9 mouse cellular contexts compared by ENCODE assay signal in the genomic region with DNA sequence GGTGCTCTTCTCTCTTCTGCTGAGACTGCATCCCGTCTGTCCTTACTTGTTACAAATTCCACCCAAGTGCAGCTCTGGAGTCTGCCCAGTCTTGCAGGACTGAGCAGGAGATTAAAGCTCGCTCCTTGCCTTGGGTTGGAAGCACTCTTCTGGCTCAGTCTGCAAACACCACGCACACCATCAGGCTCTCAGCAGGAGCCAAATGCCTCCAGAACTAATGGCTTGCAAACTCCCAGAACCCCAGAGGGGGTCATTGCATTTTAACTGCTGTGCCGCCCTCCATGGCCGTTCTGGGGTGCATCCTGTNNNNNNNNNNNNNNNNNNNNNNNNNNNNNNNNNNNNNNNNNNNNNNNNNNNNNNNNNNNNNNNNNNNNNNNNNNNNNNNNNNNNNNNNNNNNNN.
DNase-seq lines count a peak whose midpoint lies in the region; ATAC-seq lines count a peak whose summit lies in the region.
"Had no signal": no experiment of that assay in that cellular context is flagged by ENCODE, and none has a peak within 500 bp of the region (broad histone marks: within the 10 kb centered on the region; RNA-seq: fewer than 3 reads in every experiment).

No protein-coding gene starts in this region.

- no peak overlapping the region; the same call in 1 of the 2 replicates for H3K27ac ChIP-seq in hindbrain, embryonic 12.5 days
- H3K27ac ChIP-seq in hindbrain, embryonic 11.5 days (ENCODE audit: low read depth, low read length): no peak overlapping the region
- H3K27ac ChIP-seq in hindbrain, embryonic 14.5 days: no peak overlapping the region
- peak overlapping the region; percentile 6; the same call in 1 of the 2 replicates for H3K27ac ChIP-seq in midbrain, embryonic 13.5 days
- H3K27ac ChIP-seq: liver, embryonic 14.5 days had no signal

- no peaks in the 10 kb centered on the region for H3K36me3 ChIP-seq in hindbrain, embryonic 12.5 days
- no peaks in the 10 kb centered on the region for H3K36me3 ChIP-seq in hindbrain, embryonic 11.5 days (ENCODE audit: control insufficient read depth, insufficient read depth, low read length)
- H3K36me3 ChIP-seq in hindbrain, embryonic 14.5 days (replicated peaks; ENCODE audit: control insufficient read depth, insufficient read depth): no peaks in the 10 kb centered on the region
- H3K36me3 ChIP-seq in midbrain, embryonic 13.5 days: no peaks in the 10 kb centered on the region

- H3K4me3 ChIP-seq in hindbrain, embryonic 12.5 days: no peak overlapping the region
- H3K4me3 ChIP-seq in hindbrain, embryonic 11.5 days (ENCODE audit: low read depth, low read length): no peak overlapping the region
- no peak overlapping the region for H3K4me3 ChIP-seq in hindbrain, embryonic 14.5 days (replicated peaks; ENCODE audit: low read length)
- H3K4me3 ChIP-seq in midbrain, embryonic 13.5 days (replicated peaks): no peak overlapping the region

- no peaks in the 10 kb centered on the region for H3K9me3 ChIP-seq in hindbrain, embryonic 12.5 days (replicated peaks)
- no peaks in the 10 kb centered on the region for H3K9me3 ChIP-seq in hindbrain, embryonic 11.5 days (ENCODE audit: control insufficient read depth, low read length)
- H3K9me3 ChIP-seq in hindbrain, embryonic 14.5 days (ENCODE audit: control insufficient read depth, low read length): no peaks in the 10 kb centered on the region
- no peaks in the 10 kb centered on the region for H3K9me3 ChIP-seq in midbrain, embryonic 13.5 days

- peak overlapping the region; percentile 35; the same call in 1 of the 2 replicates for H3K4me2 ChIP-seq in hindbrain, embryonic 12.5 days (replicated peaks)
- H3K4me2 ChIP-seq in hindbrain, embryonic 11.5 days (replicated peaks; ENCODE audit: low read depth, low read length): no peak overlapping the region
- H3K4me2 ChIP-seq in hindbrain, embryonic 14.5 days (replicated peaks): 0 out of 2 replicates have a peak overlapping the region, but pooled peaks have one; percentile 5
- peak overlapping the region; percentile 12; the same call in 1 of the 2 replicates for H3K4me2 ChIP-seq in midbrain, embryonic 13.5 days (replicated peaks)

- DNase-seq in hindbrain, embryonic 11.5 days (ENCODE audit: low spot score): no peak
- peak; percentile 33 for DNase-seq in cerebellum, adult 11-12 months
- DNase-seq in hindbrain, embryonic 14.5 days (ENCODE audit: low spot score): no peak
- DNase-seq in natural killer cell, adult 2 months (ENCODE audit: low spot score in 2 of 2): no peak
- DNase-seq in thymus, postnatal 36 days: no peak

- peaks cover 8% of the 10 kb centered on the region for H3K4me1 ChIP-seq in hindbrain, embryonic 12.5 days
- no peaks in the 10 kb centered on the region for H3K4me1 ChIP-seq in hindbrain, embryonic 11.5 days (replicated peaks; ENCODE audit: control insufficient read depth, insufficient read depth, low read length)
- H3K4me1 ChIP-seq in hindbrain, embryonic 14.5 days (replicated peaks; ENCODE audit: control insufficient read depth, insufficient read depth, low read length): peaks cover 6% of the 10 kb centered on the region
- peaks cover 30% of the 10 kb centered on the region for H3K4me1 ChIP-seq in midbrain, embryonic 13.5 days (replicated peaks)

- ATAC-seq in hindbrain, embryonic 12.5 days (ENCODE audit: low FRiP score): peak; percentile 48; the same call in 1 of the 2 replicates
- no peak for ATAC-seq in hindbrain, embryonic 11.5 days (ENCODE audit: low FRiP score)
- ATAC-seq in hindbrain, embryonic 14.5 days (ENCODE audit: low FRiP score): peak; percentile 72; the same call in 1 of the 2 replicates
- peak; percentile 54; the same call in 1 of the 2 replicates for ATAC-seq in midbrain, embryonic 13.5 days
- ATAC-seq in CD4-positive, CD25-positive, alpha-beta regulatory T cell, adult 4 months: no peak

- H3K27me3 ChIP-seq in hindbrain, embryonic 12.5 days: peaks cover 5% of the 10 kb centered on the region; the same call in 1 of the 2 replicates
- H3K27me3 ChIP-seq in hindbrain, embryonic 11.5 days (ENCODE audit: control insufficient read depth, insufficient read depth, low read length): no peaks in the 10 kb centered on the region
- H3K27me3 ChIP-seq in hindbrain, embryonic 14.5 days (ENCODE audit: control insufficient read depth, insufficient read depth, low read length): no peaks in the 10 kb centered on the region
- H3K27me3 ChIP-seq in midbrain, embryonic 13.5 days: no peaks in the 10 kb centered on the region

- WGBS in hindbrain, embryonic 12.5 days: 11% methylated on average over 5 of the region's 5 CpGs
- WGBS in hindbrain, embryonic 11.5 days: 8% methylated on average over 5 of the region's 5 CpGs
- 8% methylated on average over 5 of the region's 5 CpGs for WGBS in hindbrain, embryonic 14.5 days
- WGBS in midbrain, embryonic 13.5 days: 6% methylated on average over 5 of the region's 5 CpGs

- H3K9ac ChIP-seq in hindbrain, embryonic 12.5 days: no peak overlapping the region
- H3K9ac ChIP-seq in hindbrain, embryonic 11.5 days (ENCODE audit: low read depth, low read length): no peak overlapping the region
- H3K9ac ChIP-seq in hindbrain, embryonic 14.5 days: no peak overlapping the region
- H3K9ac ChIP-seq in midbrain, embryonic 13.5 days (replicated peaks): no peak overlapping the region
- H3K9ac ChIP-seq: liver, embryonic 14.5 days had no signal

Comparison
In these comparisons a context has a peak if more than half of its experiments do, and no peak if none do; other contexts are left out.
1. ATAC-seq: peak in hindbrain, embryonic 12.5 days (single experiment), hindbrain, embryonic 14.5 days (single experiment) and midbrain, embryonic 13.5 days (single experiment); none in hindbrain, embryonic 11.5 days (single experiment) and CD4-positive, CD25-positive, alpha-beta regulatory T cell, adult 4 months (single experiment).